Mouse (Mus musculus): ENCODE measurements around the gene Dync1li1. TPM values are rescaled to one million over a fixed set of nuclear protein-coding genes. Genes with fewer than 3 reads are reported as not detected.
"Not testable (repeated sequence)": the region's sequence is repeated elsewhere in the genome, so short reads cannot be mapped to it uniquely, and the experiment has no call there.

The Dync1li1 gene
- polyA plus RNA-seq, 1 experiment: 18.7 TPM

DNA sequence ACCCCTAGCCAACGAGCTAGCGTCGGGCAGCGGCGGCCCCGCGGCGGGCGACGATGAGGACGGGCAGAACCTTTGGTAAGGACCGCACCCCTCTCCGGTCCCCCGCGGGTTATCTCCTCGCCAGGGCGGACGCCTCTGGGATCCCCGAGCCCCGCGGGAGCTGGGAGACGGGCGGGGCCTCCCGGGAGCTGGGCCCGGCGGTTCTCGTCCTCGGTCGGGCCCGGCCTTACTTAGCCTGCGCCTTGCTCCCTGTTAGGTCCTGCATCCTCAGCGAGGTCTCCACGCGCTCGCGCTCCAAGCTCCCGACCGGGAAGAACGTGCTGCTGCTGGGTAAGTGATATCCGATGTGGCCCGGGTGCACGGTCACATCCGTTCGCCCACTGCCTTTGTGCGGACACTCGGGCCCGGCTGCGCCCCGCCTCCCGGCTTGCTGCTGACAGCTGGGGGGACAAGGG is 390 bp downstream of the Dync1li1 start:
- H3K27me3 ChIP-seq (ENCODE audit: control insufficient read depth, insufficient read depth, low read length): no peaks in the 10 kb centered on the region
- WGBS: under 1% methylated on average over 50 of the region's 50 CpGs

DNA sequence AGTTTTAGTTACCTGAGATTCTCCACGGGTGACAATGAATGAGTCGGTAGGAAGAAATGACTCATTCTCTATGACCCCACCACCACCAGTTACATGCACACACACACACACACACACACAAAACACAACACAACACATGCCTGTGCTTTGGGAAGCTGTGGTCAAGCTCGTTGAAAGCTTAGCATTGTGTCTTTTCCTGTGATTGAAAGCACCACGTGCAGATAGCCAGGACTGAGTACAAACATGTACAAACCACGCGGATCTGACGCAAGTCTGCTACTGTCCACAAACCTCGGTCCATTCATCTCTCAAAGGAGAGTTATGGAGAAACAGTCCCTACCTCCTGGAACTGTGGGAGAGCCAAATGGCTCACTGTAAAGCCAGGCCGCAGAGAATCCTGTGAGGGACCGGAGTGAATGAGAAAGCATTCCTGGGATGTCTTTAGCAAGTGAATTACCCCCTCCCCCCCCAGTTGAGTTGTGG is 1.6 kb downstream of the Dync1li1 start:
- H3K4me1 ChIP-seq (ENCODE audit: control insufficient read depth, insufficient read depth, insufficient read length, low read length): peaks cover 16% of the 10 kb centered on the region
- peaks cover 13% of the 10 kb centered on the region for H3K36me3 ChIP-seq (ENCODE audit: control insufficient read depth, insufficient read depth, low read length)
- H3K27ac ChIP-seq (ENCODE audit: insufficient read depth, low read depth, low read length): no peak overlapping the region
- peak overlapping the region; percentile 12 for H3K4me3 ChIP-seq (ENCODE audit: low read depth, low read length)
- no peaks in the 10 kb centered on the region for H3K27me3 ChIP-seq (ENCODE audit: control insufficient read depth, insufficient read depth, low read length)
- whole genome bisulfite sequencing: 10% methylated on average over 10 of the region's 10 CpGs
- no peak for TF ChIP-seq POLR2A (IDR thresholded peaks at IDR 0.05; ENCODE audit: low read depth, low read length)
- no peak for TF ChIP-seq CTCF (IDR thresholded peaks at IDR 0.05; ENCODE audit: extremely low read depth, insufficient read length, insufficient replicate concordance, low read depth, low read length)

More for the DNA sequence above, 390 bp downstream of the Dync1li1 start:
- H3K4me1 ChIP-seq (ENCODE audit: control insufficient read depth, insufficient read depth, insufficient read length, low read length): peaks cover 13% of the 10 kb centered on the region
- peak overlapping the region; percentile 91 for H3K4me3 ChIP-seq (ENCODE audit: low read depth, low read length)
- peak overlapping the region; percentile 97 for H3K27ac ChIP-seq (ENCODE audit: insufficient read depth, low read depth, low read length)
- no peak for TF ChIP-seq CTCF (IDR thresholded peaks at IDR 0.05; ENCODE audit: extremely low read depth, insufficient read length, insufficient replicate concordance, low read depth, low read length)
- no peak for TF ChIP-seq POLR2A (IDR thresholded peaks at IDR 0.05; ENCODE audit: low read depth, low read length)
- peaks cover 8% of the 10 kb centered on the region for H3K36me3 ChIP-seq (ENCODE audit: control insufficient read depth, insufficient read depth, low read length)

DNA sequence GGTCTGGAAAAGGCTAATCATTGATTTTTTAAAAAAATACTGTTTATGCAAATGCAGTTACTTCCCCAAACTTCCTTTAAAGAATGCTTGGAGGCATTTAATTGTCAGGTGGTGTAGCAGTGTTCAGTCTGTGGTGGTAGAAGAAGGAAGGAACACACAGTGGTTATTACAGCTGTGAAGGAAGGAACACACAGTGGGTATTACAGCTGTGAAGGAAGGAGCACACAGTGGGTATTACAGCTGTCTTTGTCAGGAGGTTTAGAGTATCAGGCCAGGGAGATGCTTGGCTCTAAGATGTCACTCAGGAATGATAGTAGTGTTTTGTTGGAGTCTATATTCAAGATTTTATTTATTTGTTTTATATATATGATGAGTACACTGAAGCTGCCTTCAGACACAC is 2.5 kb downstream of the Dync1li1 start:
- Histone ChIP-seq H3K27ac (ENCODE audit: insufficient read depth, low read depth, low read length) (no peak overlapping the region), H3K27me3 (ENCODE audit: control insufficient read depth, insufficient read depth, low read length) (no peaks in the 10 kb centered on the region), H3K36me3 (ENCODE audit: control insufficient read depth, insufficient read depth, low read length) (peaks cover 15% of the 10 kb centered on the region), H3K4me3 (ENCODE audit: low read depth, low read length) (no peak overlapping the region), H3K4me1 (ENCODE audit: control insufficient read depth, insufficient read depth, insufficient read length, low read length) (peaks cover 14% of the 10 kb centered on the region)
- TF ChIP-seq CTCF (IDR thresholded peaks at IDR 0.05; ENCODE audit: extremely low read depth, insufficient read length, insufficient replicate concordance, low read depth, low read length) (no peak), POLR2A (IDR thresholded peaks at IDR 0.05; ENCODE audit: low read depth, low read length) (no peak)

DNA sequence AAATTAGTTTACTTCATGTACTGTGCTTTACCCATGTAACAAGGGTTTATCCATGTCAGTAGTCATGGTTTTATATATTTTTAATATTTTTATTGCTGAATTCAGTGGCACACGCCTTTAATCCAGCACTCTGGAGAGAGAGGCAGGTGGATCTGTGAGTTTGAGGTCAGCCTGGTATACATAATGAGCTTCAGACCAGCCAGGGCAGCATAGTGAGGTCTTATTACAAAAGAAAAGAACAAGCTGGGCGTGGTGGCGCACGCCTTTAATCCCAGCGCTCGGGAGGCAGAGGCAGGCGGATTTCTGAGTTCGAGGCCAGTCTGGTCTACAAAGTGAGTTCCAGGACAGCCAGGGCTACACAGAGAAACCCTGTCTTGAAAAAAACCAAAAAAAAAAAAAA is 7.1 kb downstream of the Dync1li1 start:
- not testable (repeated sequence) for H3K27me3 ChIP-seq (ENCODE audit: control insufficient read depth, insufficient read depth, low read length); H3K27ac ChIP-seq (ENCODE audit: insufficient read depth, low read depth, low read length); H3K4me3 ChIP-seq (ENCODE audit: low read depth, low read length); H3K4me1 ChIP-seq (ENCODE audit: control insufficient read depth, insufficient read depth, insufficient read length, low read length)
- WGBS: 95% methylated on average over 8 of the region's 8 CpGs
- H3K36me3 ChIP-seq (ENCODE audit: control insufficient read depth, insufficient read depth, low read length): peaks cover 19% of the 10 kb centered on the region

DNA sequence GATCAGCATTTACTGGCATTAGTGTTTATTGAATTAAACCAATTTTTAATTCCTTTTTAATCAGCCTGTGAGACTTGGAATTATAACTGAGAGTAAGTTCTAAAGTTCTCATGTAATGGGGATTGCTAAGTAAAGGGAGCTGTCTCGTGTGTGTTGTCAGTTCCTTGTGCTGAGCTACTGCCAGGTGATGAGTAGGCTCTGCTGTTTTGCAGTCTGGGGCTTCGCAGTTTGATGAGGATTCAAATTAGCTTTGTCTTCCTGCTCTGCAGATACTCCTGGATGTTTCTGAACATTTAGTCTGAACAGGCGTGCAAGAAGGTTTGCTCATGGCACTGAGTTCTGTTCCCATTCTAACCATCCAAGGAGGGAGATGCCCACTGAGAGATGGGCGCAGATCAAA is 8.5 kb downstream of the Dync1li1 start:
- Histone ChIP-seq H3K4me3 (ENCODE audit: low read depth, low read length) (no peak overlapping the region), H3K27me3 (ENCODE audit: control insufficient read depth, insufficient read depth, low read length) (no peaks in the 10 kb centered on the region), H3K27ac (ENCODE audit: insufficient read depth, low read depth, low read length) (peak overlapping the region; percentile 64; the same call in 1 of the 2 replicates), H3K4me1 (ENCODE audit: control insufficient read depth, insufficient read depth, insufficient read length, low read length) (peaks cover 5% of the 10 kb centered on the region; the same call in 1 of the 2 replicates), H3K36me3 (ENCODE audit: control insufficient read depth, insufficient read depth, low read length) (peaks cover 19% of the 10 kb centered on the region)
- TF ChIP-seq POLR2A (IDR thresholded peaks at IDR 0.05; ENCODE audit: low read depth, low read length) (no peak), CTCF (IDR thresholded peaks at IDR 0.05; ENCODE audit: extremely low read depth, insufficient read length, insufficient replicate concordance, low read depth, low read length) (no peak)
- 83% methylated on average over 4 of the region's 4 CpGs for WGBS

DNA sequence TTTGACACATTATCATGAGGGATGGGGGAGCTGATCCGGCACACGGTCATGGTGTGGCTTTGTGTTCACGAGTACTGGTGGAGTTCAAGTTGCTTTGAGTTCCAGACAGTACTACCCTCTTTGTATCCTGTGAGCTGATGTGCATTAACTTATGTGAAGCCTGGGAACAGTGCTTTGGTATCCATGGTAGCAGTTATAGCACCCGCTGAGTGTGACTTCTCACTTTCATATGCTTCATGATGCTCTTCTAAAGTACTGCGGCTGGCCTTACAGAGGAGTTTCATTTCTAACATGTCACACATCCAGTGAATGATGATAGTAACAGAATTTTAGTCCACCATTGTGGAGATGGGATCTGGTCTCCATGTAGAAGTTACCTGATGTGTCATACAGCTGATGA is 9.3 kb downstream of the Dync1li1 start:
- H3K4me3 ChIP-seq (ENCODE audit: low read depth, low read length): no peak overlapping the region
- no peaks in the 10 kb centered on the region for H3K27me3 ChIP-seq (ENCODE audit: control insufficient read depth, insufficient read depth, low read length)
- peaks cover 12% of the 10 kb centered on the region for H3K36me3 ChIP-seq (ENCODE audit: control insufficient read depth, insufficient read depth, low read length)
- TF ChIP-seq POLR2A (IDR thresholded peaks at IDR 0.05; ENCODE audit: low read depth, low read length): no peak
- TF ChIP-seq CTCF (IDR thresholded peaks at IDR 0.05; ENCODE audit: extremely low read depth, insufficient read length, insufficient replicate concordance, low read depth, low read length): no peak
- H3K27ac ChIP-seq (ENCODE audit: insufficient read depth, low read depth, low read length): no peak overlapping the region
- peaks cover 5% of the 10 kb centered on the region; the same call in 1 of the 2 replicates for H3K4me1 ChIP-seq (ENCODE audit: control insufficient read depth, insufficient read depth, insufficient read length, low read length)
- WGBS: 93% methylated on average over 5 of the region's 5 CpGs

DNA sequence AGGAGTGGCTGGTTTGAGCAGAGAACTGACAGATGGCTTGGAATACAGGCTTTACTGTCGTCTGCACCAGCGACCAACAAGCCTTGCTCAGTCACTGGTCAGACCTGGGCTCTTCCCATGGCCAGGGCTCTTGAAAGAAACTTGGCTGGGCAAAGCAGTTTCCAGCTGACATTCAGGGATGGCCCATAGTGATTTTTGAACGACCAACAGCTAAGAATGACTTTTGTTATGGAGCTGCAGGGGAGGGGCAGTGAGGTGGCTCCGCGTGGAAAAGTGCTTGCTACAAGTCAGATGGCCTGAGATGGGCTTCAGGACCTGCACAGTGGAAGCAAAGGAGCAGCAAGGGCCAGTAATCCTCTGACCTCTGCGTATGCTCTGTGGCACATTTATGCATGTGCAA is 10.7 kb downstream of the Dync1li1 start:
- Histone ChIP-seq H3K27me3 (ENCODE audit: control insufficient read depth, insufficient read depth, low read length) (no peaks in the 10 kb centered on the region), H3K27ac (ENCODE audit: insufficient read depth, low read depth, low read length) (no peak overlapping the region), H3K36me3 (ENCODE audit: control insufficient read depth, insufficient read depth, low read length) (peaks cover 10% of the 10 kb centered on the region), H3K4me1 (ENCODE audit: control insufficient read depth, insufficient read depth, insufficient read length, low read length) (peaks cover 5% of the 10 kb centered on the region; the same call in 1 of the 2 replicates), H3K4me3 (ENCODE audit: low read depth, low read length) (no peak overlapping the region)
- WGBS: 73% methylated on average over 6 of the region's 6 CpGs
- TF ChIP-seq CTCF (IDR thresholded peaks at IDR 0.05; ENCODE audit: extremely low read depth, insufficient read length, insufficient replicate concordance, low read depth, low read length): no peak
- no peak for TF ChIP-seq POLR2A (IDR thresholded peaks at IDR 0.05; ENCODE audit: low read depth, low read length)
